Mouse (Mus musculus) neural tube, postnatal 0 days (tissue): Measurements from ENCODE around the gene Stau1. TPM values are rescaled to one million over a fixed set of nuclear protein-coding genes. Genes with fewer than 3 reads are reported as not detected.

Source experiments
- polyA plus RNA-seq: library from polyadenylated mRNA; unstranded; fragments of >200 nt; fragmentation: Nextera tagmentation; extraction: Ambion mirVana; gene quantifications from 2 replicates; pipeline ENCODE4 v1.2.1, GENCODE M21; 2015

The Stau1 gene
- 73.5 and 77.2 TPM in 2 replicates for polyA plus RNA-seq

DNA sequence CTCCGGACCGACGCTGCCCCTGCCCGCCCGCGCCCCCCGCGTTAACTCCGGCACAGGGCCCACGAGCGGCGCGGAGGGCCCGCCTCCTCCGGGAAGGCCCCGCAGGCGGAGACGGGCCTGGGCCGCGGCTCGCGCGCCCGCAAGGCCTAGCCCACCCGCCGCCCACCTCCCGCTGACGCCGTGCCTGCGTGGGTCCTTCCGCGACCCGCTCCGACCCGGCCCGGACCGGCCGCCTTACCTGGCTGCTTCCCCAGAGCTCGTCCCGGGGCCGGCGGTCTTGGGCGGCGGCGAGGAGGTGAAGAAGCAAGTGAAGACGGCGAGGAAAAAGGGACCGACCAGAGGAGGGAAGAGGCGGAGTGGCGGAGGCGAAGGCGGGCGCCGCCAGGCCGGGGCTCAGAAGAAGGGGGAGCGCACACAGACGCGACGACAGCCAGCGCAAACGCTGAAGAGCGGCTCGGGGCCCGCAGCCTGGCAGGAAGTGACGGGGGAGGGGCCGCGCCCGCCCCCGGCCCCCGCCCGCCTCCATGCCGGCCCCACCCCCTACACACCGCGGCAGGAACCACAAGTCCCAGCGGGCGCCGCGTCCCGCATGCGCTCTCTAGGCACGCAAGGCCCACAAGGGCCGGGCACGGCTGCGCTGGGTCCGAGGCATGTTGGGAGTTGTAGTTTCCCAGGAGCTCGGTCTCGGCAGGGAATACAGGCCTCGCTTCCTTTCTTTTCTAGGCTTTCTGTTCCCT is at the start of gene Stau1:
TSS of gene Stau1 (minus strand) at position 504 of the 737 bp plus-strand sequence.

DNA sequence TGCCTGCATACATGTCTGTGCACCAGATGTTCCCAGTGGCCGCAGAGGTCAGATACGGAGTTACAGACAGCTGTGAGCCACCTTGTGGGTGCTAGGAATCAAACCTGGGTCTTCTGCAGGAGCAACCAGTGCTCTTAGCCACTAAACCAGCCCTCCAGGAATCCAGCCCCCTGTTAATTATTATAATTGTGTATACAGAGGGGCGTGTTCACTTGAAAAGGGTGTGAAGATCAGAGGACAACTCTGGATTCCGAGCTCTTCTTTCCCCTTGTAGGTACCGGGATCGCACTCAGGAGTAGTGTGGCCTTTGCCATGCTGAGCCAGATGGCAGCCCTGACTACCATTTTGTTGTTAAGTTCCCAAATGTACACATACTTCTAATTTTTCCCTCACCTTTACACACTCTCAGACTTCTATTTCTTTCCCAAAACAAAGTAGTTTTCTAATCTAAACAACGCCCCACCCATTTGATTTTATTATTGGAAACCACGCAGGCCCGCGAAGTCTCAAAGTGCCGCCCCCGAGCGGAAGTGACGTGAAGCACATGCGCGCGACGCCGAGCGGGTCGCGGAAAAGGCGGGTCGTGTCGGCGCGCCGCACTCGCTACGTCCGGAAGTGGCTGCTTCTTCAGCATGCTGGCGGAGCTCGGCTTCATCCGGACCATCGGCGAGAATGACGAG is 18.7 kb upstream of the Stau1 start, which contains the start of gene Ddx27:
TSS of gene Ddx27 (plus strand) at position 492 of the 680 bp plus-strand sequence.

DNA sequence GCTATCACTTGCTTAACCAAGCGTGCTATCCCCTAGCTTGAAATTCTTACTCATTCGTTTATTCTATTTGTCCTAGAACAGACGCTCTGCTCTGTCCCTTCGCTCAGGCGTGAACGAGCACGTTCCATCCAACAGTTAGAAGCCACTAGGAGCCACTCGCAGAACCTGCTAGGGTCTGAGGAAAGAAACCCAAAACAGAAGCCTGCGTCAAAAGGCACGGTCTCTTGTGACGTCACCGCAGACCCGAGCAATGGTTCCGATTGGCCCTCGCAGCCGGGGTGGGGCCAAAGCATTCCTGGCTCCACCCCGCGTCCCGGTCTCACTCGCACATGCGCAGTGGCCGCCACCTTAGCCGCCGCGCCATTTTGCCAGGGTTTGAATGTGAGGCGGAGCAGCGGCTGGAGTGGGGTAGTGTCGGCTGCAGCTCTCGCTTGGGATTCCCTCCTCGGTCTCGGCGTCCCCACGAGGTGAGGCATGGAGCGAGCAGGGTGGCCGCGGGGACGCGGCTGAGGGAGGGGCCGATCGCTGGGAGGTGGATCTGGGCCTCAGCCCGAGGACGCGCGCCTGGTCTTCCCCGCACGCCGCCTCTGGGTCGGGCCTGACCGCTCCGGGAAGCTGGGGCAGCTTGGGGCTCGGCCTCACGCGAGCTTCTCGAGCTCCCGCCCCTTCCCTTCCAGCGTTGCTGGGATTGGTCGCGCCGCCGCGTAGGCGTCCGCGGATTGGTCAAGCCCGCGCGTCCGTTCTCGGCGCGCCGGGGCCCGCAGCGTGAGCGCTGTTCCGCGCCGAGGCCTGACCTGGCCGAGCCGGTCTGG is 90.2 kb downstream of the Stau1 start, which contains the start of gene Cse1l:
TSS of gene Cse1l (plus strand) at position 330 of the 812 bp plus-strand sequence.

Other genes with a start within 250 kb of the Stau1 start
- gene Trp53rkb, start 203.8 kb downstream of the Stau1 start, polyA plus RNA-seq, result 9.2 and 10.1 TPM in 2 replicates
- 3.6 and 3.8 TPM in 2 replicates for gene Arfgef2, start 190.7 kb downstream of the Stau1 start, polyA plus RNA-seq
- gene Cse1l, start 90.3 kb downstream of the Stau1 start, polyA plus RNA-seq, result 60.3 and 62.3 TPM in 2 replicates
- gene Ddx27, start 18.9 kb upstream of the Stau1 start, polyA plus RNA-seq, result 30.7 and 33.6 TPM in 2 replicates
- 7.4 and 8.6 TPM in 2 replicates for gene Znfx1, start 66.7 kb upstream of the Stau1 start, polyA plus RNA-seq
- 7.0 and 7.5 TPM in 2 replicates for gene Kcnb1, start 193.9 kb upstream of the Stau1 start, polyA plus RNA-seq
- gene Ptgis, start 244.3 kb upstream of the Stau1 start, polyA plus RNA-seq, result 5.8 and 6.5 TPM in 2 replicates